ENCODE assay signal across 13 mouse cellular contexts in genomic region chr7:115830938-115831873, GRCm38 (mm10).
A peak's percentile ranks its signal among the peaks of the same experiment; 100 is the strongest.
DNase-seq lines count a peak whose midpoint lies in the region; ATAC-seq and TF ChIP-seq lines count a peak whose summit lies in the region.
"Had no signal": no experiment of that assay in that cellular context is flagged by ENCODE, and none has a peak within 500 bp of the region (broad histone marks: within the 10 kb centered on the region; RNA-seq: fewer than 3 reads in every experiment).

No protein-coding gene starts in this region.

- WGBS in forebrain, embryonic 10.5 days: 77% methylated on average over 11 of the region's 11 CpGs
- WGBS in forebrain, embryonic 16.5 days: 71% methylated on average over 11 of the region's 11 CpGs
- 30% methylated on average over 11 of the region's 11 CpGs for WGBS in heart, postnatal 0 days

- no peak overlapping the region for H3K4me3 ChIP-seq in forebrain, embryonic 10.5 days
- H3K4me3 ChIP-seq in forebrain, embryonic 16.5 days (replicated peaks; ENCODE audit: low read length): no peak overlapping the region
- H3K4me3 ChIP-seq in heart, postnatal 0 days (ENCODE audit: low read depth, low read length): no peak overlapping the region
- H3K4me3 ChIP-seq: neural tube, embryonic 13.5 days had no signal

- no peak overlapping the region for H3K9ac ChIP-seq in forebrain, embryonic 16.5 days (replicated peaks; ENCODE audit: low read depth, low read length)
- H3K9ac ChIP-seq in heart, postnatal 0 days (replicated peaks; ENCODE audit: low read depth, low read length): no peak overlapping the region
- H3K9ac ChIP-seq: neural tube, embryonic 13.5 days had no signal

- TF ChIP-seq EP300 in heart, postnatal 0 days (IDR thresholded peaks at IDR 0.05; ENCODE audit: low read depth): no peak

- TF ChIP-seq CTCF in heart, postnatal 0 days (IDR thresholded peaks at IDR 0.05; ENCODE audit: low read depth): no peak

- no peaks in the 10 kb centered on the region for H3K9me3 ChIP-seq in forebrain, embryonic 10.5 days
- no peaks in the 10 kb centered on the region for H3K9me3 ChIP-seq in forebrain, embryonic 16.5 days (ENCODE audit: control insufficient read depth, low read length)
- no peaks in the 10 kb centered on the region for H3K9me3 ChIP-seq in heart, postnatal 0 days (replicated peaks; ENCODE audit: control insufficient read depth, low read length)
- H3K9me3 ChIP-seq: neural tube, embryonic 13.5 days had no signal

- peak overlapping the region; percentile 83 for H3K27ac ChIP-seq in forebrain, embryonic 10.5 days
- no peak overlapping the region for H3K27ac ChIP-seq in forebrain, embryonic 16.5 days (ENCODE audit: low read length)
- H3K27ac ChIP-seq in heart, postnatal 0 days (ENCODE audit: low read depth): no peak overlapping the region
- H3K27ac ChIP-seq: neural tube, embryonic 13.5 days had no signal

- H3K4me2 ChIP-seq in forebrain, embryonic 16.5 days (ENCODE audit: low read length): no peak overlapping the region
- peak overlapping the region; percentile 16; the same call in 1 of the 2 replicates for H3K4me2 ChIP-seq in heart, postnatal 0 days (ENCODE audit: low read depth, low read length)
- H3K4me2 ChIP-seq: neural tube, embryonic 13.5 days had no signal

- H3K36me3 ChIP-seq in forebrain, embryonic 10.5 days (replicated peaks): no peaks in the 10 kb centered on the region
- no peaks in the 10 kb centered on the region for H3K36me3 ChIP-seq in forebrain, embryonic 16.5 days (ENCODE audit: control insufficient read depth, insufficient read depth)
- H3K36me3 ChIP-seq in heart, postnatal 0 days (replicated peaks; ENCODE audit: control insufficient read depth, insufficient read depth, low read length): no peaks in the 10 kb centered on the region
- H3K36me3 ChIP-seq: neural tube, embryonic 13.5 days had no signal

- ATAC-seq in forebrain, embryonic 16.5 days: no peak
- ATAC-seq in heart, postnatal 0 days (ENCODE audit: insufficient read depth, low read depth): 0 out of 2 replicates have a peak, but pooled peaks have one; percentile 8
- ATAC-seq in megakaryocyte-erythroid progenitor cell, adult 5-6 weeks (replicated peaks; ENCODE audit: low FRiP score, low TSS enrichment, poor library complexity, severe bottlenecking): peak; percentile 90

- 0 out of 2 replicates have a peak, but pooled peaks cover 2% of the 10 kb centered on the region for H3K27me3 ChIP-seq in forebrain, embryonic 10.5 days (ENCODE audit: poor library complexity, severe bottlenecking)
- no peaks in the 10 kb centered on the region; the same call in 1 of the 2 replicates for H3K27me3 ChIP-seq in forebrain, embryonic 16.5 days (replicated peaks; ENCODE audit: control insufficient read depth, insufficient read depth, low read length)
- H3K27me3 ChIP-seq in heart, postnatal 0 days (ENCODE audit: control insufficient read depth, insufficient read depth, low read length): no peaks in the 10 kb centered on the region

- DNase-seq in forebrain, embryonic 10.5 days (ENCODE audit: extremely low spot score, low spot score): no peak
- DNase-seq in MEL-GATA-1-ER (ENCODE audit: extremely low read depth, low read depth): peak; percentile 77
- DNase-seq in heart, postnatal 0 days (ENCODE audit: low spot score): no peak
- no peak for DNase-seq in frontal cortex, postnatal 25 days (ENCODE audit: low spot score in 2 of 2)
- DNase-seq in layer of hippocampus, adult 8-10 months (ENCODE audit: low spot score in 2 of 2): no peak
- no peak for DNase-seq in kidney, postnatal 36 days
- DNase-seq: B cell, adult 2 months; cerebellum, adult 18-20 months; kidney, adult 18-20 months; right cerebral cortex, postnatal 4 days had no signal

- peaks cover 83% of the 10 kb centered on the region for H3K4me1 ChIP-seq in forebrain, embryonic 10.5 days
- H3K4me1 ChIP-seq in forebrain, embryonic 16.5 days (replicated peaks; ENCODE audit: control insufficient read depth, insufficient read depth, low read length): peaks cover 15% of the 10 kb centered on the region
- peaks cover 12% of the 10 kb centered on the region; the same call in 1 of the 2 replicates for H3K4me1 ChIP-seq in heart, postnatal 0 days (ENCODE audit: control insufficient read depth, insufficient read depth)
